Mouse (Mus musculus): ENCODE data around the gene Gse1. TPM values are rescaled to one million over a fixed set of nuclear protein-coding genes. Genes with fewer than 3 reads are reported as not detected.

The Gse1 gene
- total and polyA plus RNA-seq, 3 experiments = 23.6 to 128 (median 66.9) TPM

GRCm38 (mm10) chr8:120208113-120208512 is 20.1 kb upstream of the Gse1 start:
- TF ChIP-seq MYB (IDR thresholded peaks at IDR 0.05; ENCODE audit: low read depth, low read length) (no peak), RAD21 (IDR thresholded peaks at IDR 0.05; ENCODE audit: low read depth, low read length) (no peak), ZC3H11A (IDR thresholded peaks at IDR 0.05; ENCODE audit: low read depth, low read length) (no peak), POLR2AphosphoS5 (IDR thresholded peaks at IDR 0.05; ENCODE audit: borderline replicate concordance, low read depth, low read length) (no peak), NRF1 (IDR thresholded peaks at IDR 0.05; ENCODE audit: insufficient read depth, low read depth, low read length, poor library complexity, severe bottlenecking) (no peak), KAT2A (conservative IDR thresholded peaks at IDR 0.05; ENCODE audit: low read depth, low read length) (no peak), MAFK (IDR thresholded peaks at IDR 0.05; ENCODE audit: borderline replicate concordance, low read depth, low read length) (no peak), ETS1 (IDR thresholded peaks at IDR 0.05; ENCODE audit: low read depth, low read length) (no peak), MXI1 (IDR thresholded peaks at IDR 0.05; ENCODE audit: low read depth, low read length) (no peak), ZKSCAN1 (IDR thresholded peaks at IDR 0.05; ENCODE audit: low read depth, low read length) (no peak), TAL1 (IDR thresholded peaks at IDR 0.05; ENCODE audit: low read length) (no peak)
- Histone ChIP-seq H3K9me3 (replicated peaks; ENCODE audit: insufficient read depth, low read length) (no peaks in the 10 kb centered on the region), H3K4me3 (ENCODE audit: control insufficient read depth in 1 of 2, insufficient read depth in 1 of 2, low read depth in 2 of 2, low read length in 2 of 2) (no peak overlapping the region), H3K79me2 (ENCODE audit: control insufficient read depth, insufficient read depth, low read length, poor library complexity) (no peaks in the 10 kb centered on the region), H3K27me3 (ENCODE audit: control insufficient read depth in 1 of 2, insufficient read depth in 2 of 2, low read length in 2 of 2) (peaks cover 0 to 3% of the 10 kb centered on the region in 2 experiments; a peak in 2 of 4 replicates), H3K9ac (ENCODE audit: control insufficient read depth, low read depth, low read length, poor library complexity, severe bottlenecking) (no peak overlapping the region), H3K36me3 (ENCODE audit: control insufficient read depth in 1 of 2, insufficient read depth in 2 of 2, low read length in 2 of 2) (no peaks in the 10 kb centered on the region), H3K27ac (ENCODE audit: control insufficient read depth, low read depth, low read length) (no peak overlapping the region), H3K4me1 (ENCODE audit: control insufficient read depth in 1 of 2, insufficient read depth in 2 of 2, low read length in 2 of 2) (no peaks in the 10 kb centered on the region)
- no peak for DNase-seq (ENCODE audit: low read depth, low spot score)

DNA sequence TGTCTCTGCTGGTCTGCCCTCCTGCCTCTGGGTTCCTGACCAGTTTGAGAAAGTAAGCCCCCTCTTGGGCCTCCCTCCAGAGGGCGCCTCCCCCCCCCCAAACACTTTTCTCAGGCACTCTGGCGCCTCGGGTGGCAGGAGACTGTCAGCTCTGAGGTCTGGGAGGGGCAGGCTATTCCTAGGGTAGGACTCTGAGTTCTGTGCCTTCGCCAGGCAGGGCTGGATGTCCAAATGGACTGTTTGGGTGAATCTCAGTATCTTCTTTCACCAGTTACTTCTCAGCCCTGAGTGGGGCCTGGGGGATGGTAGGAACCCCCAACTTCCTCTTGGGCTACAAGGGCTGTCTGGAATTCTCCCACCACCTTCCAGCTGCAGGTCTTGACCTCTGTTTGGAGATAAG is 16.9 kb upstream of the Gse1 start:
- Histone ChIP-seq H3K79me2 (ENCODE audit: control insufficient read depth, insufficient read depth, low read length, poor library complexity) (no peaks in the 10 kb centered on the region), H3K36me3 (ENCODE audit: control insufficient read depth in 1 of 2, insufficient read depth in 2 of 2, low read length in 2 of 2) (no peaks in the 10 kb centered on the region), H3K9ac (ENCODE audit: control insufficient read depth, low read depth, low read length, poor library complexity, severe bottlenecking) (no peak overlapping the region), H3K27ac (ENCODE audit: control insufficient read depth, low read depth, low read length) (no peak overlapping the region), H3K4me3 (ENCODE audit: control insufficient read depth in 1 of 2, insufficient read depth in 1 of 2, low read depth in 2 of 2, low read length in 2 of 2) (no peak overlapping the region), H3K27me3 (ENCODE audit: control insufficient read depth in 1 of 2, insufficient read depth in 2 of 2, low read length in 2 of 2) (no peaks in the 10 kb centered on the region; a peak in 1 of 4 replicates), H3K9me3 (replicated peaks; ENCODE audit: insufficient read depth, low read length) (no peaks in the 10 kb centered on the region), H3K4me1 (ENCODE audit: control insufficient read depth in 1 of 2, insufficient read depth in 2 of 2, low read length in 2 of 2) (no peaks in the 10 kb centered on the region)
- no peak for DNase-seq (ENCODE audit: low read depth, low spot score)
- TF ChIP-seq MAX (IDR thresholded peaks at IDR 0.05; ENCODE audit: low read length) (no peak), CTCF (IDR thresholded peaks at IDR 0.05 in 2 of 3, conservative IDR thresholded peaks at IDR 0.05 in 1 of 3; ENCODE audit: control insufficient read depth in 1 of 3, insufficient read depth in 1 of 3, low read depth in 2 of 3, low read length in 3 of 3, poor library complexity in 1 of 3, severe bottlenecking in 1 of 3) (peak in 1 of 3 experiments; percentile 8; a peak in 1 of 6 replicates)

DNA sequence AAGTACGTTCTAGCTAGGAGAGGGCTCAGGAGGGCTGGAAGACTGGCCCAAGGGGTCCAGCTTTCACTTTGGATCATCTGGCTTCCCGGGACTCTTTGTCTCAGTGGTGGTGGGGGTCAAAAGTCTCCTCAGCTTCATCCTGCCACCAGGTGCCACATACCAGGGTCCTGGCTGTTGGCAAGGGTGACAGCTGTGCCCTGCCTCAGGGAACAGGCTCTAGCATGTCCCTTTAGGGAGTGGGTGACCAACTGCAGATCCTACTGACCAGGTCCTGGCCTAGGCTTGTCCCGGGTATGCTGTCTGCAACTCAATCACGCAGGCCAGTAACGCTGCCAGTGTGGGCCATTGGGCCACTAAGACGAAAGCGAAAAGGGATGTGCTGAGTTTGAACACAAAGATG is 15.7 kb upstream of the Gse1 start:
- Histone ChIP-seq H3K9me3 (replicated peaks; ENCODE audit: insufficient read depth, low read length) (no peaks in the 10 kb centered on the region), H3K27me3 (ENCODE audit: control insufficient read depth in 1 of 2, insufficient read depth in 2 of 2, low read length in 2 of 2) (no peaks in the 10 kb centered on the region), H3K36me3 (ENCODE audit: control insufficient read depth in 1 of 2, insufficient read depth in 2 of 2, low read length in 2 of 2) (no peaks in the 10 kb centered on the region), H3K27ac (ENCODE audit: control insufficient read depth, low read depth, low read length) (no peak overlapping the region), H3K9ac (ENCODE audit: control insufficient read depth, low read depth, low read length, poor library complexity, severe bottlenecking) (no peak overlapping the region), H3K4me1 (ENCODE audit: control insufficient read depth in 1 of 2, insufficient read depth in 2 of 2, low read length in 2 of 2) (no peaks in the 10 kb centered on the region), H3K4me3 (ENCODE audit: control insufficient read depth in 1 of 2, insufficient read depth in 1 of 2, low read depth in 2 of 2, low read length in 2 of 2) (no peak overlapping the region), H3K79me2 (ENCODE audit: control insufficient read depth, insufficient read depth, low read length, poor library complexity) (no peaks in the 10 kb centered on the region)
- TF ChIP-seq ELF1 (IDR thresholded peaks at IDR 0.05; ENCODE audit: low read depth, low read length) = no peak
- TF ChIP-seq HCFC1 (IDR thresholded peaks at IDR 0.05; ENCODE audit: low read depth, low read length) = no peak
- no peak for DNase-seq (ENCODE audit: low read depth, low spot score)

All from MEL (cell line).